Mouse (Mus musculus): ENCODE measurements at regions not wholly inside any gene's neighbourhood (a gene's known extent, or its start where the extent isn't known, plus 50 kb on each side); places are given as distances from the start of the nearest gene placed in this dataset.

DNA sequence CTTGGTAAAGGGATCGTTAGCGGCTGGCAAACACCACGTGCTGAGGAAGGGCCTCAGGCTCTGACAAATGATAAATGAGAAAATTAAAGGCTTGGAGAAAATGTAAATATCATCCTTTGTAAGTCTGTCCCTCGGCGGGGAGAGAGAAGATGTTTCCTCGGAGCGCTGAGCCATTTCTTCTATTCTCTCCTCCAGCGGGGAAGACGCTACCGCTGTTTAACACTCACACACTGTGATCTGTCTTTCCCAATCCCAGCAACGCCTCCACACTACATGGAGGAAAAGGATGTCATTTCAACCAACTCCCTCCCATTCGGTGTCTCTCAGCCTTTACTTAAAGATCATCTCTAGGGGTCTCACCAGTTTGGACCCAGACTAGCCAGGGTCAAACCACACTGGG, 239.0 kb downstream of the Prex1 start:
- Histone ChIP-seq H3K27me3 (no peaks in the 10 kb centered on the region), H3K9ac (no peak overlapping the region), H3K4me1 (replicated peaks) (peaks cover 6% of the 10 kb centered on the region; the same call in 1 of the 2 replicates), H3K27ac (no peak overlapping the region), H3K4me2 (no peak overlapping the region), H3K4me3 (no peak overlapping the region), H3K9me3 (replicated peaks) (no peaks in the 10 kb centered on the region), H3K36me3 (no peaks in the 10 kb centered on the region)
- no peak for ATAC-seq (replicated peaks; ENCODE audit: insufficient number of reproducible peaks, insufficient read depth, low FRiP score, low read depth)
- 78% methylated on average over 12 of the region's 12 CpGs for WGBS

DNA sequence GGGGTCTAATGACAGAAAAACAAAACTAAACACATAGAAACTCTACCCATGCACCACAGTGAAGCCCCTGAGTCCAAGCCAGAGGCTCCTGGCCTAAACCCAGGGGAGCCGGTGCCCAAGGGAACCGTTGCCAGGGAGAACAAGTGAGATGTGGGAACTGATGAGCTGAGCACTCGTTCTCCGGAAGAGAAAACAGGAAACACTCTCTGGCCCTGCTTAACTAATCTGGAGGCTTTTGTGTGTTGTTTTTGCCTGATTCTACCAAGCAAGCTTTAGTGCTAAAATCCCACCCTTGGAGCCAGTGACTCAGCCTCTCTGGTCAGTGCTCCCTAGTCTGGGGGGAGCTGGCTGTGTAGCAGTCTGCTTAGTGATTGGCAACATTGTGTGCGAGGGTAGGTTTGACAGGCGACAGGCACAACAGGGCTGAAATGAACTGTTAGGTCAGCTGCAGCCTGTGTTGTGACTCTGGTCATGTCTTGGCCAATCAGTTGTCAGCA, 242.3 kb downstream of the Prex1 start:
- Histone ChIP-seq H3K4me1 (replicated peaks) (peaks cover 14% of the 10 kb centered on the region), H3K4me2 (no peak overlapping the region), H3K9me3 (replicated peaks) (no peaks in the 10 kb centered on the region), H3K4me3 (no peak overlapping the region), H3K36me3 (no peaks in the 10 kb centered on the region), H3K9ac (no peak overlapping the region), H3K27ac (no peak overlapping the region), H3K27me3 (no peaks in the 10 kb centered on the region)
- WGBS, result 44% methylated on average over 6 of the region's 6 CpGs
- ATAC-seq (replicated peaks; ENCODE audit: insufficient number of reproducible peaks, insufficient read depth, low FRiP score, low read depth), result no peak

GRCm38 (mm10) chr2:166469046-166469593, 244.5 kb downstream of the Prex1 start:
- no peak for ATAC-seq (replicated peaks; ENCODE audit: insufficient number of reproducible peaks, insufficient read depth, low FRiP score, low read depth)
- no peaks in the 10 kb centered on the region for H3K9me3 ChIP-seq (replicated peaks)

GRCm38 (mm10) chr2:166467137-166467536, 246.5 kb downstream of the Prex1 start:
- no peak; the same call in 1 of the 2 replicates for ATAC-seq (replicated peaks; ENCODE audit: insufficient number of reproducible peaks, insufficient read depth, low FRiP score, low read depth)

More at GRCm38 (mm10) chr2:166469046-166469593, 244.5 kb downstream of the Prex1 start:
- Histone ChIP-seq H3K27ac (no peak overlapping the region), H3K4me2 (no peak overlapping the region), H3K9ac (no peak overlapping the region), H3K4me3 (no peak overlapping the region), H3K4me1 (replicated peaks) (peaks cover 18% of the 10 kb centered on the region), H3K36me3 (no peaks in the 10 kb centered on the region), H3K27me3 (no peaks in the 10 kb centered on the region)
- WGBS, result 78% methylated on average over 9 of the region's 9 CpGs

GRCm38 (mm10) chr2:166465531-166465930, 248.1 kb downstream of the Prex1 start:
- H3K9me3 ChIP-seq (replicated peaks), result no peaks in the 10 kb centered on the region
- no peak overlapping the region for H3K27ac ChIP-seq
- no peak overlapping the region for H3K4me2 ChIP-seq
- H3K27me3 ChIP-seq, result no peaks in the 10 kb centered on the region
- no peak overlapping the region for H3K9ac ChIP-seq
- WGBS, result 66% methylated on average over 5 of the region's 5 CpGs
- H3K4me3 ChIP-seq, result no peak overlapping the region
- no peaks in the 10 kb centered on the region for H3K36me3 ChIP-seq
- peaks cover 13% of the 10 kb centered on the region for H3K4me1 ChIP-seq (replicated peaks)
- no peak for ATAC-seq (replicated peaks; ENCODE audit: insufficient number of reproducible peaks, insufficient read depth, low FRiP score, low read depth)

More at GRCm38 (mm10) chr2:166467137-166467536, 246.5 kb downstream of the Prex1 start:
- Histone ChIP-seq H3K36me3 (no peaks in the 10 kb centered on the region), H3K27me3 (no peaks in the 10 kb centered on the region), H3K9me3 (replicated peaks) (no peaks in the 10 kb centered on the region), H3K4me3 (no peak overlapping the region), H3K27ac (no peak overlapping the region), H3K9ac (no peak overlapping the region), H3K4me2 (no peak overlapping the region), H3K4me1 (replicated peaks) (peaks cover 18% of the 10 kb centered on the region)
- 47% methylated on average over 7 of the region's 7 CpGs for WGBS

DNA sequence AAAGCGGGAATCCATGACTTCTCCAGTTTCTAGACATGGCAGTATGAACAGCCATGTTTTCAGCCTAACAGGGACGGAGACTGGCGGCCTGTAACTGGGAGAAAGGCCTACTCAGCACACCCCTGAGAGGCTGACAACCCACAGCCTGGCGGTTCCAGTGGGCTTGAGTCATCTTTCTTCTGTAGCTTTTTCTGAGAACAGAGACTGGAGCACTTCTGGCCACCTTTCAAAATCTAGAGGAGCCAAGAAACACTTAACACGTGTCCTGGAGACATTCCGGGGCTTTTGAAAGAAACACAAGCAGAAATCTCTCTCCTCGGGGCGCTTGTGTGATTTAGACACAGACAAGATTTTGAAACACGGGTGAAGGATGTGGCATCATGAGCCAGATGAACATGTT, 250.1 kb downstream of the Prex1 start:
- Histone ChIP-seq H3K4me2 (no peak overlapping the region), H3K36me3 (no peaks in the 10 kb centered on the region), H3K9me3 (replicated peaks) (no peaks in the 10 kb centered on the region), H3K4me3 (no peak overlapping the region), H3K9ac (no peak overlapping the region), H3K4me1 (replicated peaks) (peaks cover 24% of the 10 kb centered on the region), H3K27me3 (no peaks in the 10 kb centered on the region), H3K27ac (no peak overlapping the region; the same call in 1 of the 2 replicates)
- WGBS, result 64% methylated on average over 9 of the region's 9 CpGs
- no peak for ATAC-seq (replicated peaks; ENCODE audit: insufficient number of reproducible peaks, insufficient read depth, low FRiP score, low read depth)

DNA sequence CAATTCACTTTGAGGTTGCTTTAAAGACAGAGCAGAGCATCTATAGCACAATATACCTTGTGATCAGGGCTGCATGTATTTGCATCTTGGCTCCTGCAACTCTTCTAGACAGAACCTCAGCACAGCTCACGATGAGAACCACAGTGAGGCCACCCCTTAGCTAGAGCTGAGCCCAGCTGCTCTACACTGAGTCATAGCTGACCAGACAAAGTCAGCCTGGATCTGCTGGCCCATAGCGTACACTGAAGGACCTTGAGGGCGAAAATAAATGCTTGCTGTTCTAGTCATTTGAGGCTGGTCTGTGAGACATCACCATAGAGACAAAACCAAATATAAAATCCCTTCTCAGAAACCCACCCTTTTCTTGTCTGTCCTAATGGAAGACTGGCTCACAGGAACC, 251.7 kb downstream of the Prex1 start:
- Histone ChIP-seq H3K4me3 (no peak overlapping the region), H3K27ac (no peak overlapping the region), H3K9me3 (replicated peaks) (no peaks in the 10 kb centered on the region), H3K36me3 (no peaks in the 10 kb centered on the region), H3K4me1 (replicated peaks) (peaks cover 17% of the 10 kb centered on the region), H3K9ac (no peak overlapping the region), H3K27me3 (no peaks in the 10 kb centered on the region), H3K4me2 (no peak overlapping the region)
- WGBS, result 83% methylated on average over 3 of the region's 3 CpGs
- no peak for ATAC-seq (replicated peaks; ENCODE audit: insufficient number of reproducible peaks, insufficient read depth, low FRiP score, low read depth)

DNA sequence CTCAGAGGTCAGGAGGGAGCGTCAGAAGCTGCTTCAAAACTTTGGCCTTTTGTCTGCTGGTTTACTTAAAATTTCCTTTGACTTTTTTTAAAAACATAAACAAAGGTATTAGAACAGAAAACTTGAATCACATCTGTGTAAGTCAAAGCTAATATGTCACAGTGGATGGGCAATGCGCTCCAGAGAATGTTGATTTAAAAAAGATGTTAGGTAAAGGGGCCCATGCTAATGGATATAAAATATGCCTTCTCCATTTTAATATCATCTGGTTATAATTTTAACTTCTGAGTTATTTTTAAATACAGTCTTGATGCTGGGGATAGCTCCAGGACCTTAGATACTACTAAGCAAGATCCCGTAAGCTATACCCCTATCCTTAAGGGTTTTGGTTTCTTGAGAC, 252.5 kb downstream of the Prex1 start:
- no peak overlapping the region for H3K4me2 ChIP-seq
- no peak overlapping the region for H3K4me3 ChIP-seq
- no peak overlapping the region for H3K9ac ChIP-seq
- peaks cover 17% of the 10 kb centered on the region for H3K4me1 ChIP-seq (replicated peaks)
- H3K9me3 ChIP-seq (replicated peaks), result no peaks in the 10 kb centered on the region
- H3K27ac ChIP-seq, result no peak overlapping the region
- ATAC-seq (replicated peaks; ENCODE audit: insufficient number of reproducible peaks, insufficient read depth, low FRiP score, low read depth), result no peak
- H3K27me3 ChIP-seq, result no peaks in the 10 kb centered on the region
- no peaks in the 10 kb centered on the region for H3K36me3 ChIP-seq
- WGBS, result 90% methylated on average over 3 of the region's 3 CpGs

- Histone ChIP-seq H3K4me3 (no peak overlapping the region), H3K27me3 (no peaks in the 10 kb centered on the region), H3K36me3 (no peaks in the 10 kb centered on the region), H3K9ac (no peak overlapping the region), H3K4me2 (peak overlapping the region; percentile 29), H3K4me1 (replicated peaks) (peaks cover 12% of the 10 kb centered on the region), H3K27ac (peak overlapping the region; percentile 65), H3K9me3 (replicated peaks) (no peaks in the 10 kb centered on the region)
- WGBS, result 14% methylated on average over 9 of the region's 9 CpGs
- peak; percentile 75 for ATAC-seq (replicated peaks; ENCODE audit: insufficient number of reproducible peaks, insufficient read depth, low FRiP score, low read depth)
Measured at GRCm38 (mm10) chr2:166459955-166460354, 253.7 kb downstream of the Prex1 start.

DNA sequence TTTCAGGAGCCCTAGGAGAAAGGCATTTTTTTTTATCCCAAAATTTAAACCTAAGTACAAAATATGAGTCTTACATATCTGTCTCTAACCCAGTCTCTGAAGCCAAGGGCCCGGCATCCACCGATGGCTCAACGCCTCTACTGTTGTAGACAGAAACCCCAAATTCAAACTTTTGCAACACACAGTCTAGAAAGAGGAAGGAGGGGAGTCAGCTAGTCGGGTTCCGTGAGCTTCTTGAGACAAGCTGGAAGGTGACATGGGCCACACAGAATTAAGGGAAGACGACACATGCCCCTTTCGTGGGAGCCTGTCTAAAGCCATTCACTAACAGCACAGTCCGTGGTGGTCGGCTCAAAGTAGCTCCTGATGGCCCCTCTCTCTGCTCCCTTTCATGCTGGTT, 254.7 kb downstream of the Prex1 start:
- peak overlapping the region; percentile 65; the same call in 1 of the 2 replicates for H3K27ac ChIP-seq
- H3K27me3 ChIP-seq, result no peaks in the 10 kb centered on the region
- no peaks in the 10 kb centered on the region for H3K36me3 ChIP-seq
- no peak overlapping the region for H3K4me3 ChIP-seq
- 86% methylated on average over 9 of the region's 9 CpGs for whole genome bisulfite sequencing
- no peaks in the 10 kb centered on the region for H3K9me3 ChIP-seq (replicated peaks)
- no peak overlapping the region for H3K4me2 ChIP-seq
- H3K4me1 ChIP-seq (replicated peaks), result peaks cover 12% of the 10 kb centered on the region
- ATAC-seq (replicated peaks; ENCODE audit: insufficient number of reproducible peaks, insufficient read depth, low FRiP score, low read depth), result no peak
- H3K9ac ChIP-seq, result no peak overlapping the region

GRCm38 (mm10) chr2:166457381-166458172, 256.1 kb downstream of the Prex1 start:
- H3K9me3 ChIP-seq (replicated peaks), result no peaks in the 10 kb centered on the region
- WGBS, result 64% methylated on average over 16 of the region's 16 CpGs
- no peaks in the 10 kb centered on the region for H3K27me3 ChIP-seq
- no peak for ATAC-seq (replicated peaks; ENCODE audit: insufficient number of reproducible peaks, insufficient read depth, low FRiP score, low read depth)
- H3K9ac ChIP-seq, result no peak overlapping the region
- H3K4me2 ChIP-seq, result no peak overlapping the region
- peaks cover 12% of the 10 kb centered on the region for H3K4me1 ChIP-seq (replicated peaks)
- H3K4me3 ChIP-seq, result no peak overlapping the region
- no peaks in the 10 kb centered on the region for H3K36me3 ChIP-seq
- H3K27ac ChIP-seq, result no peak overlapping the region

All from heart, embryonic 15.5 days (tissue).